Mouse (Mus musculus): ENCODE data around the gene Nrm. TPM values are rescaled to one million over a fixed set of nuclear protein-coding genes. Genes with fewer than 3 reads are reported as not detected.

The Nrm gene
- total RNA-seq, 2 experiments from 2014 or later, result 6.1 to 7.0 TPM

GRCm38 (mm10) chr17:35897644-35898573 is 36.8 kb downstream of the Nrm start:
- intact Hi-C loops (cut with DNase I), result no loop called here
- peak; percentile 34 for DNase-seq

GRCm38 (mm10) chr17:35900636-35901035 is 39.5 kb downstream of the Nrm start:
- intact Hi-C loops (cut with DNase I), result no loop called here
- DNase-seq, result no peak

GRCm38 (mm10) chr17:35903343-35903991 is 42.3 kb downstream of the Nrm start:
- intact Hi-C loops (cut with DNase I), result no loop called here
- no peak for DNase-seq

- intact Hi-C loops (cut with DNase I), result no loop called here
Measured at GRCm38 (mm10) chr17:35903992-35904355, 42.9 kb downstream of the Nrm start.

GRCm38 (mm10) chr17:35905587-35905986 is 44.5 kb downstream of the Nrm start:
- DNase-seq, result no peak
- intact Hi-C loops (cut with DNase I), result no loop called here

More at GRCm38 (mm10) chr17:35903992-35904355, 42.9 kb downstream of the Nrm start:
- DNase-seq, result no peak

GRCm38 (mm10) chr17:35907609-35908008 is 46.5 kb downstream of the Nrm start:
- DNase-seq, result no peak
- intact Hi-C loops (cut with DNase I), result no loop called here

GRCm38 (mm10) chr17:35909186-35909918 is 48.2 kb downstream of the Nrm start:
- intact Hi-C loops (cut with DNase I), result no loop called here

GRCm38 (mm10) chr17:35909919-35910369 is 48.8 kb downstream of the Nrm start, which contains the start of gene Atat1:
Atat1 (minus strand) TSS chr17:35910075.
- DNase-seq, result peak; percentile 97
- intact Hi-C loops (cut with DNase I), result no loop called here

More at GRCm38 (mm10) chr17:35909186-35909918, 48.2 kb downstream of the Nrm start:
- DNase-seq, result peak; percentile 35

GRCm38 (mm10) chr17:35914975-35915374 is 53.9 kb downstream of the Nrm start:
- DNase-seq, result no peak
- intact Hi-C loops (cut with DNase I), result no loop called here

Small RNA genes within 50 kb of the gene (microRNA-seq; reads per million reads assigned to microRNA genes)
- gene Gm28033, result 2.4 reads per million

Other genes starting within 250 kb of the Nrm start
- not detected for gene Gm9573, start 234.7 kb upstream of the Nrm start, total RNA-seq (2021)
- not detected for gene Mucl3, start 217.6 kb upstream of the Nrm start, total RNA-seq (2021)
- 10 to 100 TPM; 51.5 to 53.3 TPM for gene Vars2, start 193.7 kb upstream of the Nrm start, total RNA-seq (2021)
- gene Gtf2h4, start 187.6 kb upstream of the Nrm start, total RNA-seq (2021), result 10 to 100 TPM; 29.1 to 31.8 TPM
- gene Ddr1, start 156.7 kb upstream of the Nrm start, total RNA-seq (2021), result 10 to 100 TPM; 42.6 to 50.1 TPM
- 1 to 10 TPM; 4.8 to 5.1 TPM for gene Ier3, start 39.6 kb upstream of the Nrm start, total RNA-seq (2021)
- 100 to 1,000 TPM; 113 TPM for gene Flot1, start 38.1 kb upstream of the Nrm start, total RNA-seq (2021)
- gene Tubb5, start 23.0 kb upstream of the Nrm start, total RNA-seq (2021), result 1,000 to 10,000 TPM; 2,525 to 2,580 TPM
- gene Mdc1, start 19.8 kb upstream of the Nrm start, total RNA-seq (2021), result 10 to 100 TPM; 30.1 to 30.4 TPM
- gene Ppp1r18, start 4.3 kb downstream of the Nrm start, total RNA-seq (2021), result 10 to 100 TPM; 43.3 to 52.7 TPM
- gene Dhx16, start 18.5 kb downstream of the Nrm start, total RNA-seq (2021), result 10 to 100 TPM; 37.4 to 38.8 TPM
- gene 2310061I04Rik, start 36.1 kb downstream of the Nrm start, total RNA-seq (2021), result 10 to 100 TPM; 59.8 to 69.2 TPM
- 100 to 1,000 TPM; 285 to 292 TPM for gene Atat1, start 48.8 kb downstream of the Nrm start, total RNA-seq (2021)
- gene Mrps18b, start 55.1 kb downstream of the Nrm start, total RNA-seq (2021), result 10 to 100 TPM; 45.9 to 47.4 TPM
- gene Ppp1r10, start 55.1 kb downstream of the Nrm start, total RNA-seq (2021), result 10 to 100 TPM; 75.1 to 76.5 TPM
- 10 to 100 TPM; 95.0 to 97.0 TPM for gene Abcf1, start 108.4 kb downstream of the Nrm start, total RNA-seq (2021)
- gene Gnl1, start 118.5 kb downstream of the Nrm start, total RNA-seq (2021), result 100 to 1,000 TPM in 1 of 2 experiments, 10 to 100 TPM in 1; 98.2 to 107 TPM
- 10 to 100 TPM; 82.0 to 84.5 TPM for gene Prr3, start 118.9 kb downstream of the Nrm start, total RNA-seq (2021)
- under 1 TPM; 0.26 to 0.28 TPM for gene H2-T24, start 159.2 kb downstream of the Nrm start, total RNA-seq (2021)
- 1 to 10 TPM; 2.4 to 3.0 TPM for gene H2-T23, start 171.5 kb downstream of the Nrm start, total RNA-seq (2021)
- gene H2-T22, start 181.4 kb downstream of the Nrm start, total RNA-seq (2021), result 1 to 10 TPM; 3.5 to 4.1 TPM
- gene Gm6034, start 181.6 kb downstream of the Nrm start, total RNA-seq (2021), result not detected
- gene Gm11127, start 197.1 kb downstream of the Nrm start, total RNA-seq (2021), result not detected